Comparison of ENCODE assay signal across 17 mouse cellular contexts in the genomic region with DNA sequence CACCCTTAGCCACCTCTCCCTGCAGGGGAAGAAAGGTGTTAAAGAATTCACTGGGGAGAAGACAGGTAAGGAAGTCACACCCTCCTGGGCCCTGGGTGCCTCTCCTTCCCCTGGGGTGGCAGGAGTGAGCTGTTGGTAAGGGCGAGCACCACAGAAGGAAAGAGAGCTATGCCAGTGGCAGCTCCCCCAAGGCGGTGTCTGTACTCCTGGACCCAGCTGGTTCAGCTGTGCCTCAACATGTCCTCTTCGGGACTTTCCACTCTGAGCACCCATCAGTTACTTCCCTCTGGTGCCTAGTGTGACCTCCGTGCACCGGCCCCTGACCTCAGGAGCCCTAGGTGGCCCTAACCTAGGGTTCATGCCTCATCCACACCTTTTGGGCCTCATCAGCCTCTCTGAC. TPM values are rescaled to one million over a fixed set of nuclear protein-coding genes. Genes with fewer than 3 reads are reported as not detected.
A peak's percentile ranks its signal among the peaks of the same experiment; 100 is the strongest.
DNase-seq lines count a peak whose midpoint lies in the region; ATAC-seq and TF ChIP-seq lines count a peak whose summit lies in the region.
"Had no signal": no experiment of that assay in that cellular context is flagged by ENCODE, and none has a peak within 500 bp of the region (broad histone marks: within the 10 kb centered on the region; RNA-seq: fewer than 3 reads in every experiment).

No protein-coding gene starts in this region.

- no peak for DNase-seq in heart, embryonic 10.5 days (ENCODE audit: low spot score)
- no peak for DNase-seq in heart, postnatal 4 days
- DNase-seq in lung, postnatal 0 days (ENCODE audit: low spot score): no peak
- DNase-seq in lung, postnatal 36 days: no peak
- peak; percentile 18 for DNase-seq in embryonic facial prominence, embryonic 14.5 days (ENCODE audit: low spot score)
- DNase-seq in cerebellum, postnatal 4 days (ENCODE audit: low spot score in 2 of 2): no peak
- DNase-seq in cerebellum, adult 11-12 months: no peak
- DNase-seq: cerebellum, adult 11 months; heart, adult 11 months; liver, embryonic 13.5 days; right cerebral cortex, postnatal 14 days; thymus, adult 18-20 months had no signal

- H3K27me3 ChIP-seq in heart, embryonic 10.5 days (ENCODE audit: insufficient read depth, poor library complexity, severe bottlenecking): no peaks in the 10 kb centered on the region
- no peaks in the 10 kb centered on the region for H3K27me3 ChIP-seq in lung, postnatal 0 days (replicated peaks; ENCODE audit: insufficient read depth, low read length)
- H3K27me3 ChIP-seq in embryonic facial prominence, embryonic 14.5 days (replicated peaks; ENCODE audit: control insufficient read depth, insufficient read depth, low read length): no peaks in the 10 kb centered on the region
- H3K27me3 ChIP-seq: liver, embryonic 13.5 days; midbrain, embryonic 12.5 days had no signal

- peak; percentile 3; the same call in 1 of the 2 replicates for TF ChIP-seq CTCF in lung, postnatal 0 days (IDR thresholded peaks at IDR 0.05)
- TF ChIP-seq CTCF in olfactory bulb, adult 2 months (IDR thresholded peaks at IDR 0.05; ENCODE audit: insufficient read depth, low read depth, low read length): no peak

- H3K27ac ChIP-seq in heart, embryonic 10.5 days: peak overlapping the region; percentile 78
- H3K27ac ChIP-seq in lung, postnatal 0 days (ENCODE audit: low read length): no peak overlapping the region
- no peak overlapping the region for H3K27ac ChIP-seq in embryonic facial prominence, embryonic 14.5 days (replicated peaks; ENCODE audit: low read depth, low read length)
- H3K27ac ChIP-seq in olfactory bulb, adult 2 months (ENCODE audit: insufficient read depth, low read depth, low read length): peak overlapping the region; percentile 67
- H3K27ac ChIP-seq: hindbrain, embryonic 14.5 days; liver, embryonic 13.5 days had no signal

- no peak overlapping the region for H3K9ac ChIP-seq in lung, postnatal 0 days (replicated peaks; ENCODE audit: low read depth)
- H3K9ac ChIP-seq in embryonic facial prominence, embryonic 14.5 days (ENCODE audit: low read depth, low read length): no peak overlapping the region
- H3K9ac ChIP-seq: hindbrain, embryonic 14.5 days; liver, embryonic 13.5 days; midbrain, embryonic 12.5 days had no signal

- ATAC-seq in lung, postnatal 0 days: no peak
- no peak for ATAC-seq in embryonic facial prominence, embryonic 14.5 days (ENCODE audit: low read depth)
- ATAC-seq: intestine, embryonic 16.5 days had no signal

- no peak overlapping the region for H3K4me3 ChIP-seq in heart, embryonic 10.5 days
- H3K4me3 ChIP-seq in lung, postnatal 0 days (ENCODE audit: low read depth, low read length): no peak overlapping the region
- H3K4me3 ChIP-seq in embryonic facial prominence, embryonic 14.5 days (ENCODE audit: low read depth, low read length): no peak overlapping the region
- no peak overlapping the region for H3K4me3 ChIP-seq in olfactory bulb, adult 2 months (ENCODE audit: insufficient read depth, low read depth, low read length)
- H3K4me3 ChIP-seq: liver, embryonic 13.5 days; midbrain, embryonic 12.5 days; myocyte had no signal

- TF ChIP-seq EP300 in lung, postnatal 0 days (IDR thresholded peaks at IDR 0.05): no peak

- H3K4me2 ChIP-seq in lung, postnatal 0 days (replicated peaks; ENCODE audit: low read depth, low read length): no peak overlapping the region
- H3K4me2 ChIP-seq in embryonic facial prominence, embryonic 14.5 days (ENCODE audit: low read depth, low read length): no peak overlapping the region
- H3K4me2 ChIP-seq: hindbrain, embryonic 14.5 days; liver, embryonic 13.5 days; midbrain, embryonic 12.5 days had no signal

- H3K9me3 ChIP-seq in heart, embryonic 10.5 days: no peaks in the 10 kb centered on the region
- H3K9me3 ChIP-seq in lung, postnatal 0 days (ENCODE audit: low read length): no peaks in the 10 kb centered on the region
- H3K9me3 ChIP-seq in embryonic facial prominence, embryonic 14.5 days (ENCODE audit: control insufficient read depth, low read length): no peaks in the 10 kb centered on the region
- H3K9me3 ChIP-seq: liver, embryonic 13.5 days; midbrain, embryonic 12.5 days had no signal

- H3K4me1 ChIP-seq in heart, embryonic 10.5 days: peaks cover 85% of the 10 kb centered on the region
- H3K4me1 ChIP-seq in lung, postnatal 0 days (ENCODE audit: insufficient read depth, low read depth, low read length): peaks cover 32% of the 10 kb centered on the region; the same call in 1 of the 2 replicates
- H3K4me1 ChIP-seq in embryonic facial prominence, embryonic 14.5 days (ENCODE audit: control insufficient read depth, insufficient read depth, low read length): peaks cover 55% of the 10 kb centered on the region
- peaks cover 81% of the 10 kb centered on the region for H3K4me1 ChIP-seq in olfactory bulb, adult 2 months (ENCODE audit: control insufficient read depth, insufficient read depth, low read length)

- WGBS in heart, embryonic 10.5 days: 79% methylated on average over 5 of the region's 5 CpGs
- WGBS in lung, postnatal 0 days: 85% methylated on average over 4 of the region's 5 CpGs
- 81% methylated on average over 4 of the region's 5 CpGs for WGBS in embryonic facial prominence, embryonic 14.5 days
- 69% methylated on average over 4 of the region's 5 CpGs for WGBS in olfactory bulb, adult 2 months

- H3K36me3 ChIP-seq in heart, embryonic 10.5 days: no peaks in the 10 kb centered on the region; the same call in 1 of the 2 replicates
- H3K36me3 ChIP-seq in lung, postnatal 0 days (ENCODE audit: insufficient read depth, low read length): no peaks in the 10 kb centered on the region
- H3K36me3 ChIP-seq in embryonic facial prominence, embryonic 14.5 days (ENCODE audit: control insufficient read depth, insufficient read depth, low read length): no peaks in the 10 kb centered on the region
- H3K36me3 ChIP-seq: liver, embryonic 13.5 days; midbrain, embryonic 12.5 days had no signal

- no peak for TF ChIP-seq POLR2A in olfactory bulb, adult 2 months (IDR thresholded peaks at IDR 0.05; ENCODE audit: insufficient read depth, low read depth, low read length)

RNA-seq across cellular contexts. Expression of a gene that starts 31.9 kb away (rescaled TPM):
- polyA plus RNA-seq in heart, embryonic 10.5 days (2016; fragmentation: Nextera tagmentation; extraction: Ambion mirVana): 17.8 and 23.3 TPM in 2 replicates
- 100 to 1,000 TPM; 104 to 112 TPM for total RNA-seq in heart, postnatal 4 days (2021)
- polyA plus RNA-seq in lung, postnatal 0 days (2015; fragmentation: Nextera tagmentation; extraction: Ambion mirVana): 20.2 and 23.9 TPM in 2 replicates
- polyA plus RNA-seq in embryonic facial prominence, embryonic 14.5 days (2014; fragmentation: Nextera tagmentation; extraction: Ambion mirVana): 34.9 and 37.3 TPM in 2 replicates
- polyA plus RNA-seq in olfactory bulb, adult 2 months (2012; ENCODE audit: insufficient read depth, insufficient read length, low replicate concordance, missing spikeins): not detected in 2 replicates

Comparison
In these comparisons a context has a peak if more than half of its experiments do, and no peak if none do; other contexts are left out.
1. H3K27ac ChIP-seq: peak in heart, embryonic 10.5 days (single experiment) and olfactory bulb, adult 2 months (single experiment); none in lung, postnatal 0 days (single experiment) and embryonic facial prominence, embryonic 14.5 days (single experiment).